Mouse (Mus musculus) embryonic facial prominence, embryonic 10.5 days (tissue): Measurements from ENCODE around the gene Cttnbp2. TPM values are rescaled to one million over a fixed set of nuclear protein-coding genes. Genes with fewer than 3 reads are reported as not detected.

Source experiments
- DNase-seq: peaks from one replicate; pipeline ENCODE4 v3.0.0-alpha.2; 2017; ENCODE audit warnings: low spot score
- H3K27ac ChIP-seq: fragments of 300-500 bp; sonication (generic); replicated peaks from 2 replicates; pipeline ENCODE4 v1.5.1; 2016; ENCODE audit warnings: mild to moderate bottlenecking
- H3K27me3 ChIP-seq: fragments of 300-500 bp; sonication (generic); replicated peaks from 2 replicates; pipeline ENCODE4 v1.6.1; 2016; ENCODE audit warnings: low read depth, mild to moderate bottlenecking; ENCODE audit not compliant: poor library complexity, severe bottlenecking
- H3K36me3 ChIP-seq: fragments of 300-500 bp; sonication (generic); replicated peaks from 2 replicates; pipeline ENCODE4 v1.6.1; 2016; ENCODE audit warnings: mild to moderate bottlenecking, moderate library complexity
- H3K4me1 ChIP-seq: fragments of 300-500 bp; sonication (generic); 2 replicates; pipeline ENCODE4 v1.6.1; 2016
- H3K4me3 ChIP-seq: fragments of 300-500 bp; sonication (generic); 2 replicates; pipeline ENCODE4 v1.5.1; 2016; ENCODE audit warnings: mild to moderate bottlenecking, moderate library complexity
- H3K9me3 ChIP-seq: fragments of 300-500 bp; sonication (generic); 2 replicates; pipeline ENCODE4 v1.6.1; 2016; ENCODE audit warnings: mild to moderate bottlenecking
- WGBS: fragments of 180-500 bp; shearing (Covaris S2); methylation state at CpG from one replicate; pipeline ENCODE4 v1.1.7; 2016; 5-methylcytosine and 5-hydroxymethylcytosine counted together
- polyA plus RNA-seq: library from polyadenylated mRNA; unstranded; fragments of >200 nt; fragmentation: Nextera tagmentation; extraction: Ambion mirVana; gene quantifications from 2 replicates; pipeline ENCODE4 v1.2.1, GENCODE M21; 2016

Cttnbp2 gene
- polyA plus RNA-seq = 10.9 and 14.9 TPM in 2 replicates

DNA sequence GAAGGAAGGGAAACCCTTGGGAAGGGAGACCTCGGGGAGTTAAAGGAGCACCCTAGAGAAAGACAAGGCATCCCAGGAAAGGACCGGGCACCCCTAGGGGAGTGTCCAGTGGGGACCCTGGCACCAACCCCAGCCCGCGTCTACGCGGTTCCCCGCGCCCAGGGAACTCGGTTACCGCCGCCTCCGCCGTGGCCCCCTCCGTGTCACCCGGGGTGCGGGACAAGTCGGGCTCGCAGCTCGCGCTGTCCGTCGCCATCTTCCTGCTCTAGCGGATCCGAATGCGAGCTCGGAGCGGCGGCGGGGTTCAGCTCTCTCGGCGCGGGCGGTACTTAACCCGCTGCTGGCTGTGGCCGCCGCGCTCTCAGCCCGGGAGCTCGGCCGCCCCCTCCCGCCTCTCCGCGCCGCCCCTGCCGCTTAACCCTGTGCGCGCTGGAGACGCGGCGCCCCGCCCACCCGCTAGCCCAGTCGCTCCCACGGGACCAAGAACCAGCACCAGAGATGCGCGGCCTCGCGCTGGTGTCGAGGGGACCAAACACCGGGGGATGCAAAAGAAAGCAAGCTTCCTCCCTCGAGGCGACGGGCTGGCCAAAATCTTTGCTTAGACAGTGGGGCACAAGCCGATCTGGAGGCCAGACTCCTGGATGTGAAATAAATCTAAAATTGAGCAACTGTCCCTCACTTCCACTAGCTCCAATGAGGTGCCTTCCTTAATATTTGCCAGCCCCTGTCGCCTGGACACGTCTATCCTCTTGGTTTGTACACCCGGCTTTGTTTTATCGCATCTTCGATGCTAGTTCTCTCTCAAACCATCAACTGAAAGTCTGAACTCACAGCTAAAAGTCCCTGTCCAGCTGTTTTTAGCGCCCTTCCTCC, at the start of gene Cttnbp2:
Cttnbp2 (minus strand) TSS at position 364 of the 873 bp plus-strand sequence.
- H3K27ac ChIP-seq = peak within 1 kb of the TSS; percentile 88
- peaks cover 19% of the 10 kb centered on the region for H3K4me1 ChIP-seq
- peak; percentile 86 for DNase-seq
- no peaks in the 10 kb centered on the region for H3K9me3 ChIP-seq
- 1% methylated on average over 70 of the region's 70 CpGs for WGBS
- peaks cover 20% of the 10 kb centered on the region for H3K27me3 ChIP-seq
- H3K36me3 ChIP-seq = no peaks in the 10 kb centered on the region
- H3K4me3 ChIP-seq = peak within 1 kb of the TSS; percentile 86

DNA sequence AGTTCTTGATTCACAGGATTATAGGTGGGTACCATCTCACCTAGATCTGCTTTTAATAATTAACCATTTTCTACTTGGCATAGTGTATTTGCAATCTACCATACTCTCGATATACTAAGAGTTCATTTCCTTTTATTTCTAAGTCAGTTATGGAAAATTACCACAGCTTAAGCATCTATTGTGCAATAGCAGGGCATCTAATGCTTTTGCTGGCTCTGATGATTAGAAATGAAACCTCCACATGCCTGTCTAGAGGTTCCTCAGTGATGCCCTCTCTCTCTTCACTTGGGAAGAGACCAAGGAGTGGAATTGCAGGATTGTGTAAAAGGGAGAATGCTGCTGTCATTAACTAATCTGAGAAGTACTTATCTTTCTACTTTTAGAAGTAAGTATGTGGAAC, 44.4 kb upstream of the Cttnbp2 start:
- Histone ChIP-seq H3K9me3 (no peaks in the 10 kb centered on the region), H3K27me3 (no peaks in the 10 kb centered on the region), H3K27ac (no peak overlapping the region), H3K4me1 (no peaks in the 10 kb centered on the region), H3K36me3 (no peaks in the 10 kb centered on the region), H3K4me3 (no peak overlapping the region)
- DNase-seq = no peak
- WGBS = 93% methylated on average over 1 of the region's 1 CpGs

DNA sequence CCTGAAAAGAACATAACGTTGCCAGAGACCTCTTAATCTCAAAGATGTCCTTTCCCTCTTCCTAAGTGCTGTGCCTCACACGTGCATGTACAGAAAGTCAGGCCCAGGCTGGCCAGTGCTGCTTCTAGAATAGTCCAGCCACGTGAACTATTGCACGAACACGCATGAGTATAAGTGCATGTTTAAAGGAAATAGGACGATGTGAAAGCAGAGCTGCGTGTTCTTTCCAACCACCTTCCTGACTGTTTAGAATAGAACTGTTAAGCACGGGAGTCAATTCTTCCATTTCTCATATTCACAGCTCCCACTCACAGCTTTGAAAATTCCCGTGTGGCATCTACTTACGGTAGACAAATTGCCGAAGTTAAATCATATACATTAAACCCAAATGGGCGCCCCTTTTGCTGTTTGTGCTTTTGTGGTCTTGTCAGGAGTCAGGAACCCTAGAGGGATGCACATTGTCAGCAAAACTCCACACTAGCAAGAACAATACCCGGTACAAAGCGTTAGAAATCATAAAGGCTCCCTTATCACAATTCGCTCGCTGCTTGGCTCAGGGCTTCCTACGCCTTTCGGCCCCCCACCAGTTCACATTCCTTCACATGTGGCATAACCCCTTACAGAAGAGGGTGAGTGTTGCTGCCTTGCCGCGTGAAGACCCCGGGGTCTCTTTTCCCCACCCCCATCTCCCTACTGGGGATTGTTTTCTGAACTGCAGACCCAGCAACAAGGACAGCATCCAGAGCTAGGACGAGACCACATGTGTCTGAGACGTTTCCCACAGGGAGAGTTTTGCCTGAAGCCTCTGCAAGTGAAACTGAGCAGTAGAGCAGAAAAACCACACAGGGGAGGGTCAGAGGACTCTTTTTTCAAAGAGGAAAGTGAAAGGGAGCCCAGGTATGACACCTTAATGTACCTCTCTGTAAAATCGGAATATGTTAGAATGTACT, 33.1 kb upstream of the Cttnbp2 start:
- WGBS = 68% methylated on average over 24 of the region's 24 CpGs
- Histone ChIP-seq H3K4me1 (0 out of 2 replicates have a peak, but pooled peaks cover 4% of the 10 kb centered on the region), H3K27ac (no peak overlapping the region), H3K9me3 (no peaks in the 10 kb centered on the region), H3K4me3 (no peak overlapping the region), H3K36me3 (no peaks in the 10 kb centered on the region), H3K27me3 (no peaks in the 10 kb centered on the region)
- DNase-seq = no peak

DNA sequence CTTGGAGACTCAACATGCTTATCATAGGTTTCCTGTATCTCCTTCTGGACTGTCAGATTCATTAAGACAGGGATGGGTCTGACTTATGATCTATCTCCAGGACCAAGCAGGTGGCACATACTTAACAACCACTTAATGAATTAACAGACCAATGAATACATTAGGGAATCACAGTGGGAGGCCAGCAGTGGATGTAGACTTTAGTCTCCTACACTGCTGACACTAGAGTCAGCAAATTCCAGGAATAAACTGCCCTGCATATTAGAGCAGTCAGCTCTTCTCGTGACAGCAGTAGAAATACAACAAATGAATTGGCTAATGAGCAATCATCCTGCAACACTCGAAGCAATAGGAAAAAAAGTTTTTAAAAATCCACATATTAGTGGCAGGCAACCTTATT, 29.2 kb upstream of the Cttnbp2 start:
- H3K36me3 ChIP-seq = no peaks in the 10 kb centered on the region
- no peaks in the 10 kb centered on the region for H3K9me3 ChIP-seq
- 0 out of 2 replicates have a peak, but pooled peaks cover 11% of the 10 kb centered on the region for H3K4me1 ChIP-seq
- whole genome bisulfite sequencing = 75% methylated on average over 2 of the region's 2 CpGs
- no peak overlapping the region for H3K4me3 ChIP-seq
- H3K27me3 ChIP-seq = no peaks in the 10 kb centered on the region
- DNase-seq = no peak
- no peak overlapping the region for H3K27ac ChIP-seq

DNA sequence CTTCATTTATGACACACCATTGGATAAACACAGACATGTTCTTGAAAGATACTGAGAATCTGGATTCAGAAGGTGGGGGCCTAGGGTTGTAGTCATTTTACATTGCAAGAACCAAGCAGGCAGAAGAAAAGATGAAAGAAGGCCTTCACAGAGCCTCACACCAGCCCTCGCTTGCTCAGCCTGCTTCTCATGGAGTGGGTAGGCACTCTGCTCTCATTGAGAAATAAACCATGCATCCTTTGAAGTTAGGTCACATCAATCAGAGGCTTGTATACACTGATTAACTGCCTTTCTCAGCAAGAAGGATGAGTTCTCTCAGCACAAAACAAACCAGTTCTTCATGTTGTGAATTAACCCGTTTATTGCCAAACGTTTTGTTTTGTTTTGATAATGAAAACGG, 25.8 kb upstream of the Cttnbp2 start:
- WGBS = 66% methylated on average over 4 of the region's 4 CpGs
- no peaks in the 10 kb centered on the region for H3K9me3 ChIP-seq
- 0 out of 2 replicates have a peak, but pooled peaks cover 7% of the 10 kb centered on the region for H3K4me1 ChIP-seq
- H3K27ac ChIP-seq = no peak overlapping the region
- no peak for DNase-seq
- H3K36me3 ChIP-seq = no peaks in the 10 kb centered on the region
- no peak overlapping the region for H3K4me3 ChIP-seq
- H3K27me3 ChIP-seq = no peaks in the 10 kb centered on the region

DNA sequence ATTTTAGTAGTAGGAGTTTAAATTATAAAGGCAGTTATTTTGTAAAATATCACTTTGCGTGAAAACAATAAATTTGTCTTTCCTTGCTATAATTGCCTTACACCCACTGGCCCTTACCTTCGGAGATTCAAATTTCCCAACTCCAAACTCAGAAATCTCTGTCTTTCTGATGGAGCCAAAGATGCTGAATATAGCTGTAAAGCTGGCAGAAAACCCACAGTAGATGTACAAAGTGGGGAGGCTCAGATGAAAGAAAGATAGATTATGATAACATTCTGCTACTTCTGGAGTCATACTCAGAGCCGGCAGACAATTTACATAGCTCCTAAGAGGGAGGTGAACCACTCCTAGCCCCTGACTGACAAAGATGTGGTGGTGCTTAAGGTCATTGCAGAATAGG, 15.8 kb upstream of the Cttnbp2 start:
- 89% methylated on average over 3 of the region's 3 CpGs for WGBS
- Histone ChIP-seq H3K36me3 (no peaks in the 10 kb centered on the region), H3K4me1 (no peaks in the 10 kb centered on the region), H3K4me3 (no peak overlapping the region), H3K27me3 (no peaks in the 10 kb centered on the region), H3K9me3 (no peaks in the 10 kb centered on the region), H3K27ac (no peak overlapping the region)
- no peak for DNase-seq

DNA sequence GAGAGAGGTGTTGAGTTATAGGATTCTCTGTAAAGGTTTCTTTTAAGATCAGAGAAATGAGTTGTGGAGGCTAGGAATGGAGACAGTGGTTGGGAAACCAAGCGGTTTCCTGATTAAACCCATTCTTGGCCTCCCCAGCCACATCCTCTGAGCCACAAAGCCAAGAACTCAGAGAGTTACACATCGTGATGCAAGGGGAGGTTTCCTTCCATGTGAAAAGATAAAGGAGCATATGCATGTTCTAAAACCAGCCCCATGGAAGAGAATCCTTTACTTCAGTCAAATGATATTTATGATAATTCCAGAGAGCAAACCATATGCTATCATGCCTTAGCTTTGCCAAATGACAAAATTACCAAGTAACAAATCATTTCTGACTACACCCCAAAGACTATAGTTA, 3.0 kb upstream of the Cttnbp2 start:
- 78% methylated on average over 2 of the region's 2 CpGs for WGBS
- no peak overlapping the region for H3K27ac ChIP-seq
- H3K4me3 ChIP-seq = no peak overlapping the region
- no peak for DNase-seq
- H3K27me3 ChIP-seq = peaks cover 20% of the 10 kb centered on the region
- no peaks in the 10 kb centered on the region for H3K9me3 ChIP-seq
- H3K4me1 ChIP-seq = peaks cover 19% of the 10 kb centered on the region
- no peaks in the 10 kb centered on the region for H3K36me3 ChIP-seq

DNA sequence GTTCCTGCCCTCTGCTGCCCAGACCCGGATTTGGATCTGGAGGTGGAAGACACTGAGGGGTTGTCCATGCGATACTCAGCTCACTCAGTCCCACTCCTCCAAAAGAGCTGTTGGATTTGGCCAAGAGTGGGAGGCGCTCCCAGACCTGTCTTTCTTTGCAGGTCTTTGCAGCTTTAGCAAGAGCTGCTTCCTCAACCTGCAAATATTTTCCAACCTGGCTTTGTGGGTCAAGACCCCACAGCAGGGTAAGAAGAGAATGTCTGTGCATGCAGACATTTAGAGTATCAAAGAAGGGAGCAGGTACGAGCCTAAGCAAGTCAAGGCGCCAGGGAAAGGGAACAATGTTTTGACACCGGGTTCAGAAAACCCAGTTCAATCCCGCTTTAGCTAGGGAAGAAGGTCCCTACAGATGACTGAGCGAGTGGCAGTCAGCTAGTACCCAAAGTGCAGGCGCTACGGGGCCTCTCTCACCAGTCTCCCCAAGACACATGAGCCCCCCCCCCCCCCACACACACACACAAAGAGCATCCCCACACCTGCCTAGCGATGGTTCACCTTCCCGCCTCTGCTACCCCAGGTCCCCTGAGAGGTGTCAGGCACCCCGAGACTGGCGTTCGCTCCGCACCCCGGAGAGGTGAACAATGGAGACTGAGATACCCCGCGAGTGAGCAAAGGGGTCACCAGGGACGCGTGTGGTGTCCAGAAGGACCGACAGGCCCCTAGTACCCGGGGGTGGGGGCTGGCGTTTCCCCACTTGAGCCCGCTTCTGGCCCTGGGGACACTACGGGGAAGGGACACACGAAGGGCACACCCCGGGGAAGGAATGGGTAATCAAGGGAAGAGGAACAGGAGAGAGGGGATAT, 801 bp downstream of the Cttnbp2 start:
- Histone ChIP-seq H3K27ac (peak overlapping the region; percentile 88), H3K27me3 (peaks cover 20% of the 10 kb centered on the region), H3K4me1 (peaks cover 19% of the 10 kb centered on the region), H3K4me3 (peak overlapping the region; percentile 86), H3K36me3 (no peaks in the 10 kb centered on the region), H3K9me3 (no peaks in the 10 kb centered on the region)
- DNase-seq = peak; percentile 32
- under 1% methylated on average over 28 of the region's 28 CpGs for WGBS

DNA sequence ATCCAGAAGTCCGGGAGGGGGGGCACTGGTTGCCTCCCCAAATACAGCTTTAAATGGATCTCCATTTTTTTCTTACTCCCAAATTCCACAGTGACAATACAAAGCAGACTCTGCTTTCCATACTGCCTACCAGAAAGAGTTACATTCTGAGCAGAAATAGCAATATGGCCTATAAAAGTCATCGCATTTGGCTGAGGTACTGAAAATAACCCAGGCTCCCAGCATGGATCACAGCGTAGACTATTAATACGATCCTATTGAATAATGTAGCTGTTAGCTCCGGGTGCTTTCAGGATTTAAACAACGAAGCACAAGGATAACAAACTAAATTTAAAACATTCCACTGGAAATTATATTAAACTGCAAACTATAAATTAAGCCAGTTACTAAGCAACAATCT, 2.8 kb downstream of the Cttnbp2 start:
- H3K9me3 ChIP-seq = no peaks in the 10 kb centered on the region

DNA sequence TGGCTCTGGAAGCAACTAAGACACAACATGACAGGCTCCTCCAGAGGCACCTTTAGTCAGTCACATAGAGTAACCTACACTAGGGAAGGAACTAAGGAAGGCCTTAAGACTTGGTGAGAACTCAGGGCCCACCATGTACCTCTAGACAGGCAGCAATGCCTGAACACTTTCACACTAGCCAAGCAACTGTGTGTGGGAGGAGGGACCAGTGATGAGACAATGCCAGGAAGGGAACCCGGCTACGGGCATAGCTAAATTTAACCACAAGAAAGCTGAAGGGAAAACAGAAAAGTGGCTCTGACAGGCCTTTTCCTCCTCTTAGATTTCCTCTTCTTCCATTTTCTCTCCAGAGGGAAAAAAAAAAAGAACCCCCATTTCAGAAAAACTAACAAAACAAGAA, 6.6 kb downstream of the Cttnbp2 start:
- peaks cover 10% of the 10 kb centered on the region for H3K4me1 ChIP-seq
- no peaks in the 10 kb centered on the region for H3K36me3 ChIP-seq
- no peaks in the 10 kb centered on the region for H3K27me3 ChIP-seq
- H3K27ac ChIP-seq = no peak overlapping the region; the same call in 1 of the 2 replicates
- no peak for DNase-seq
- WGBS = 62% methylated on average over 2 of the region's 2 CpGs
- H3K9me3 ChIP-seq = no peaks in the 10 kb centered on the region
- no peak overlapping the region for H3K4me3 ChIP-seq

More for the DNA sequence above, 2.8 kb downstream of the Cttnbp2 start:
- Histone ChIP-seq H3K4me1 (peaks cover 27% of the 10 kb centered on the region), H3K27me3 (peaks cover 19% of the 10 kb centered on the region), H3K36me3 (no peaks in the 10 kb centered on the region), H3K27ac (no peak overlapping the region), H3K4me3 (no peak overlapping the region)
- 89% methylated on average over 6 of the region's 6 CpGs for WGBS
- DNase-seq = no peak

DNA sequence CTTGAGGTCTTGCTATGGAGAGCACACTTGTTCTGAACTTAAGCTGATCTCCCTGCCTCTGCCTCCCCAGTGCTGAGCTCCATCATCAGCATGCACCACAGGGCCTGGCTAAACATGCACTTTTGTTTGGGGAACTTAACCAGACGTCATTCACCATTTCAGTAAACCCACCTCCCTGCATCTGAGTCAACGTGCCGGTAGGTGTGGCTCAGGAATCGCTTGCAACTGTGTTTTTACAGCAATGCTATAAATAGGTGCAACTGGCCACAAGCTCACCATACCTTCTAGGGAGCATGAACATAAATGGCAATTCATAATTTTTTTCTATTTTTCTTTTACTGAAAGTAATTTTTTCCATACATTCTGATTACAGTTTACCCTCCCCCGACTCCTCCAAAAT, 14.8 kb downstream of the Cttnbp2 start:
- 65% methylated on average over 5 of the region's 5 CpGs for WGBS
- no peak for DNase-seq
- H3K36me3 ChIP-seq = no peaks in the 10 kb centered on the region
- no peak overlapping the region for H3K27ac ChIP-seq
- no peaks in the 10 kb centered on the region for H3K27me3 ChIP-seq
- no peaks in the 10 kb centered on the region for H3K9me3 ChIP-seq
- H3K4me3 ChIP-seq = no peak overlapping the region
- H3K4me1 ChIP-seq = no peaks in the 10 kb centered on the region

DNA sequence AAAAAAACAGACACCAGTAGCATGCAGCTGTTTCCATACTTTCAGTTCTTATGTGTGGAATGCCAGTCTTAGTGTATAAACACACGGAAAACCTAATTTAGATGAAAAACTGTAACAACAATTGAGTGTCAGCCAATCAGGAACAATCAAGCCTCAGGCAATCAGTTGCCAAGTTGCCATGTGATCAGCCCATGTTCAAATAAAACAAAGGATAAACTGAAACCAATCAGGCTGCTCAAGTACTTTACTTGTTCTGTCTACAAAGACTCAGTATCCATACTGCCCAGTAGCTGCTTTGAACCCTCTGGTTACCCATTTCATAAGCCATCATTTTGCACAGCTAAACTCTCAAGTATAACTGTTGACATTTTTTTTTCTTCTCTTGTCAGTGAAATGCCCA, 21.7 kb downstream of the Cttnbp2 start:
- H3K9me3 ChIP-seq = no peaks in the 10 kb centered on the region
- no peaks in the 10 kb centered on the region; the same call in 1 of the 2 replicates for H3K36me3 ChIP-seq
- peaks cover 4% of the 10 kb centered on the region; the same call in 1 of the 2 replicates for H3K4me1 ChIP-seq
- no peak overlapping the region for H3K4me3 ChIP-seq
- H3K27ac ChIP-seq = no peak overlapping the region
- no peaks in the 10 kb centered on the region for H3K27me3 ChIP-seq
- no peak for DNase-seq
- 68% methylated on average over 1 of the region's 1 CpGs for WGBS
